Mouse (Mus musculus) common myeloid progenitor, adult 5-6 weeks (primary cell): Measurements from ENCODE around the gene Hp. TPM values are rescaled to one million over a fixed set of nuclear protein-coding genes. Genes with fewer than 3 reads are reported as not detected.

ENCODE experiments used
- ATAC-seq: replicated peaks from 2 replicates; pipeline ENCODE4 v1.8.0; 2016; ENCODE audit warnings: low read depth, mild to moderate bottlenecking, moderate TSS enrichment, inconsistent platforms; ENCODE audit not compliant: poor library complexity, severe bottlenecking
- total RNA-seq: library from RNA; stranded (forward); fragments of 200-1000, 187-1606 nt; gene quantifications from 2 replicates; pipeline ENCODE4 v1.2.3, GENCODE M21; 2017

Gene Hp
- total RNA-seq, 1 experiment from 2014 or later = 19.9 TPM

- ATAC-seq = peak; percentile 94
These were observed 13.3 kb downstream of the Hp start, which contains the start of the genes Dhx38 and Txnl4b for GRCm38 (mm10) chr8:109565498-109566333. Dhx38 (minus strand) TSS chr8:109565861. Txnl4b (plus strand) TSS chr8:109565892.

DNA sequence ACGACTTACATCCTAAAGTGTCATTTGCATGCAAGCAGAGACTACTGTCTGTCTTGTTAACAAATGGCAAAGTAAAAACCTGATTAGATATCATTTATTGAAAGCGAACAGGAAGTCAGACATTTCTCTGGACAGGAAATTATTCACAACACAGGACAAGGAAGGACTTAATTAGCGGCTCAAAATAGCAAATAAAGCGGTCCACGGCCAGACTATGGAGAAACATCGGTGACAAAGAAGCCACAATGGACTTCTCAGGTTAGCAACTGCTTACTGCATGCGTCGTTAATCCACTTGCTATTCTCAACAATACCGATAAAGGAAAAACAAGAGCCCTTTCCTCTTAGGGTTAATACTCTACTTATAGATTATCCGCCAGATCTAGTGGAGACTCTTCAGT lies 14.2 kb downstream of the Hp start:
- no peak for ATAC-seq

- peak; percentile 36 for ATAC-seq
These were observed 15.1 kb downstream of the Hp start for GRCm38 (mm10) chr8:109563881-109564280.

DNA sequence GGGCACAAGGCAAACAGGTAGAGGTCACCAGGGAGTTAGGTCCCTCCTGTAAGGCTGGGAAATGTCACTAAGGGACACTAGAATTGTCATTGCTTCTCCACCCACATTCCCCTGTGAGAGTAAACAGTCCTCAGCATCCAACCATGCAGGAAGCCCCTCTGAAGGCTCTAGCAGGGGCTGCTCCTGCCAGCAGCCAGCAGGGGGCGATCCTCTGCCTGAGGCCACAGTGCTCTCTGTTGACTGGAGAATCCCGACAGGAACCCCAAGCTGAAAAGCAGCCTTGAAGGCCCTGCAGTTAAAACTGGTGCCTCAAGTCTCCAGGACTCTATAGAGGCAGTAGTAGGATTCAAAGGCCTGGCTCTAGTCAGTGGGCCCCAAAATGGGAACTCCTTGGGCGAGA lies 27.3 kb downstream of the Hp start:
- ATAC-seq = peak; percentile 62

DNA sequence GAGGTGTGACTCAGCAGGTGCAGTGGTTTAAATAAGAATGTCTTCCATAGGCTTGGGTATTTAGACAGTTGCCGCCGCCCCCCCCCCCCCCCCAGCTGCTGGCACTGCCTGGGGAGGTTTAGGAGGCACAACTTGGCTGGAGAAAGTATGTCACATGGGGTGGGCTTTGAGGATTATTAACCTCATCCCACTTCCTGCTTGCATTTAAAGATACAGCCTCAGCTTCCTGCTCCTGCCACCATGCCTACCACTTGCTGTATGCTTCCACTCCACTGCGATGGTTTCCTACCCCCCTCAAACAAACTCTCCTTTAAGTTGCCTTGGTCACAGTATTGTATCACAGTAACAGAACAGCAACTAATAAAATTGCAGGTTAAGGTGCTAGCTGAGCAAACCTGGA lies 34.9 kb downstream of the Hp start:
- peak; percentile 77 for ATAC-seq

- no peak for ATAC-seq
These were observed 36.0 kb downstream of the Hp start for GRCm38 (mm10) chr8:109542748-109543519.

DNA sequence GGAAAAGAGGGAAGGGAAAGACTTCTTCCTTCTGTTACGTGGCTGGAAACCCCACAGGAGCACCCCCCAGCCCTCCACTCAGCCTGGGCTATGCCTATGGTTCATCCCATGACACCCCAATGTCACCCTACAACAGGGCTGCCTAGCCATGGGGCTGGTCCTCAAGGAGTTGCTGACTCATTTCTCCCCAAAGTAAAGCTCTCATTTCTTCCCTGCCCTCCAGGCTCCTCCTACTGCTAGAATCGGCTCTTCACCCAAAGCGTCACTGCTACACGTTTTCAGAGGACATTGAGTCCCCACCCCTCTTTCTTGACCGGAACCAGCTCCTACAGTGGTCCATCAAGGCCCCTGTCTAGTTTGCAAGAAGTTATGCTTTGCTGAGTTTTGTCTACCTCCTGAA lies 36.8 kb downstream of the Hp start:
- no peak for ATAC-seq

GRCm38 (mm10) chr8:109536703-109537102 lies 42.3 kb downstream of the Hp start:
- peak; percentile 87 for ATAC-seq

GRCm38 (mm10) chr8:109535140-109535990 lies 43.6 kb downstream of the Hp start:
- ATAC-seq = peak; percentile 43; the same call in 1 of the 2 replicates

Other genes with a start within 250 kb of the Hp start
- gene Pmfbp1, start 85.1 kb downstream of the Hp start, total RNA-seq = not detected in 2 replicates
- gene Dhx38, start 13.3 kb downstream of the Hp start, total RNA-seq = 43.7 and 52.7 TPM in 2 replicates
- gene Txnl4b, start 13.3 kb downstream of the Hp start, total RNA-seq = 12.4 and 17.7 TPM in 2 replicates
- 21.9 and 23.1 TPM in 2 replicates for gene Dhodh, start 29.5 kb upstream of the Hp start, total RNA-seq
- gene Pkd1l3, start 35.3 kb upstream of the Hp start, total RNA-seq = 0.82 and 1.0 TPM in 2 replicates
- 63.5 and 85.4 TPM in 2 replicates for gene Ist1, start 114.1 kb upstream of the Hp start, total RNA-seq
- 4.3 and 7.5 TPM in 2 replicates for gene Zfp821, start 126.4 kb upstream of the Hp start, total RNA-seq
- 8.9 and 13.4 TPM in 2 replicates for gene Atxn1l, start 158.6 kb upstream of the Hp start, total RNA-seq
- gene Ap1g1, start 199.4 kb upstream of the Hp start, total RNA-seq = 53.6 and 71.5 TPM in 2 replicates